Mouse (Mus musculus) neural tube, embryonic 14.5 days (tissue): ENCODE data around the gene Ppp2r5b. TPM values are rescaled to one million over a fixed set of nuclear protein-coding genes. Genes with fewer than 3 reads are reported as not detected.

Experiments used
- ATAC-seq: fragments of 200-750 bp; cut with Nextera tagmentation; 2 replicates; pipeline ENCODE4 v1.8.0; 2017; ENCODE audit warnings: low read depth, mild to moderate bottlenecking, moderate TSS enrichment, moderate library complexity
- H3K27ac ChIP-seq: fragments of 300-500 bp; sonication (generic); 2 replicates; pipeline ENCODE4 v1.5.1; 2014; ENCODE audit warnings: low read depth, mild to moderate bottlenecking, control low read depth, low read length, moderate library complexity, mixed read lengths
- H3K27me3 ChIP-seq: fragments of 300-500 bp; sonication (generic); 2 replicates; pipeline ENCODE4 v1.6.1; 2014; ENCODE audit warnings: low read length; ENCODE audit not compliant: control insufficient read depth, insufficient read depth
- H3K36me3 ChIP-seq: fragments of 300-500 bp; sonication (generic); 2 replicates; pipeline ENCODE4 v1.6.1; 2014; ENCODE audit warnings: low read length, mixed read lengths; ENCODE audit not compliant: control insufficient read depth, insufficient read depth
- H3K4me1 ChIP-seq: fragments of 300-500 bp; sonication (generic); 2 replicates; pipeline ENCODE4 v1.6.1; 2014; ENCODE audit warnings: low read length; ENCODE audit not compliant: control insufficient read depth, insufficient read depth
- H3K4me2 ChIP-seq: fragments of 300-500 bp; sonication (generic); 2 replicates; pipeline ENCODE4 v1.6.1; 2014; ENCODE audit warnings: mild to moderate bottlenecking, low read depth, low read length, control low read depth
- H3K4me3 ChIP-seq: fragments of 300-500 bp; sonication (generic); 2 replicates; pipeline ENCODE4 v1.5.1; 2014; ENCODE audit warnings: low read depth, low read length, control low read depth, mixed read lengths
- H3K9ac ChIP-seq: fragments of 300-500 bp; sonication (generic); replicated peaks from 2 replicates; pipeline ENCODE4 v1.6.1; 2014; ENCODE audit warnings: low read depth, mild to moderate bottlenecking, control low read depth, low read length, mixed read lengths
- H3K9me3 ChIP-seq: fragments of 300-500 bp; sonication (generic); 2 replicates; pipeline ENCODE4 v1.6.1; 2016; ENCODE audit warnings: low read length; ENCODE audit not compliant: control insufficient read depth
- WGBS: fragments of 180-500 bp; shearing (Covaris S2); extraction: QIAGEN DNeasy Blood & Tissue Kit; methylation state at CpG from one replicate; pipeline ENCODE4 v1.1.7; 2014; 5-methylcytosine and 5-hydroxymethylcytosine counted together
- polyA plus RNA-seq: library from polyadenylated mRNA; unstranded; fragments of >200 nt; fragmentation: Nextera tagmentation; extraction: Ambion mirVana; gene quantifications from 2 replicates; pipeline ENCODE4 v1.2.1, GENCODE M21; 2014

The Ppp2r5b gene
- polyA plus RNA-seq, 1 experiment from 2014 or later, result 154 TPM

DNA sequence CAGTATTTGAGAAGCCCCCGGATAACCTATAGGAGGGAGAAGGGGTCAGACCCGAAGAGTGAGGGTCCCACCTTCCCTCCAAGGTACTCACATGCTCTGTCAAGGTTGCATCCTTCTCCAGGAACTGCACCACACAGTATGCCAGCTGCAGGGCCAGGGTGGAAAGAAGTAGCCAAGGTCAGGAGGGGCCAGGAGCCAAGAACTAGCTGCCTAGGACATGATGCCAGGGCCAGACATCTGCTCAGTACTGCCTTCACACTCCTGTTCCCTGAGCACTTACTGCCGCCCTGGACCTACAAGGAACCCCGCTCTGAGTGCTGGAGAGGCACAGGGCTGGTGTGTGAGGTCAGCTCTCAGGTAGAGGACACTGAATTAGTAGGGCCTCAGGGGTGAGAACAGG is 5.3 kb downstream of the Ppp2r5b start:
- peaks cover 10% of the 10 kb centered on the region for H3K4me1 ChIP-seq
- H3K36me3 ChIP-seq, result peaks cover 49% of the 10 kb centered on the region
- no peak for ATAC-seq
- no peak overlapping the region for H3K4me3 ChIP-seq
- WGBS, result 92% methylated on average over 4 of the region's 4 CpGs
- H3K9ac ChIP-seq, result no peak overlapping the region
- H3K27me3 ChIP-seq, result no peaks in the 10 kb centered on the region
- no peak overlapping the region for H3K27ac ChIP-seq
- no peaks in the 10 kb centered on the region for H3K9me3 ChIP-seq
- H3K4me2 ChIP-seq, result no peak overlapping the region

DNA sequence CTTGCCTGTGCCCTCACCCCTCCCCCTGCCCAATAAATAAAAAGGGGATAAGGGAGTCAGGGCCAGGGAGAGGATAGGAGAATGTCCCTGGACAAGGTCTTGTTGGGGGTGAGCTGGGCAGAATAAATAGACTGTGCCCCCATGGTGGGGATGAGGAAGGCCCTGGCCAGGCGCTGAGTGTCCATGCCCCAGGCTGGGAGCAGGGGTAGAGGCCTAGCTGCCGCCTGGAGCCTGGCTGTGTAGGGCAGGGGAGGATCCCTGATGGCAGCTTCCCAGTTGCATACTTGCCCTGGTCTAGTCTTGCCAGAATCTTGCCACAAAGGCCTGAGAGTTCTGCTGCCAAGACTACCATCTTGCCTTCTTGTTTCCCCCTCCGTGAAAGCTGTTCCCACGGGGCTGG is 7.8 kb downstream of the Ppp2r5b start:
- Histone ChIP-seq H3K36me3 (peaks cover 45% of the 10 kb centered on the region), H3K9me3 (no peaks in the 10 kb centered on the region), H3K27me3 (no peaks in the 10 kb centered on the region), H3K9ac (no peak overlapping the region), H3K4me3 (no peak overlapping the region), H3K4me2 (no peak overlapping the region), H3K4me1 (no peaks in the 10 kb centered on the region), H3K27ac (no peak overlapping the region)
- ATAC-seq, result no peak
- WGBS, result 90% methylated on average over 4 of the region's 4 CpGs

DNA sequence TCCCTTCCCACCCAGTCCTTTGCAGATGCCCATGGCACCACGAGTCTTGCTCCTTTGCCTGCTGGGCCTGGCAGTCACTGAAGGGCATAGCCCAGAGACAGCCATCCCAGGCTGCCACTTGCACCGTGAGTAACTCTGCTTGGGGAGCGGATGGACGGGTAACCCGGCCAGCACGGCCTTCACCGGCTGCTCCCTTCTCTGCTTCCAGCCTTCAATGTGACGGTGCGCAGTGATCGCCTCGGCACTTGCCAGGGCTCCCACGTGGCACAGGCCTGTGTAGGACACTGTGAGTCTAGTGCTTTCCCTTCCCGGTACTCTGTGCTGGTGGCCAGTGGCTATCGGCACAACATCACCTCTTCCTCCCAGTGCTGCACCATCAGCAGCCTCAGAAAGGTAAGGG is 8.9 kb downstream of the Ppp2r5b start:
- no peaks in the 10 kb centered on the region for H3K4me1 ChIP-seq
- peaks cover 36% of the 10 kb centered on the region for H3K36me3 ChIP-seq
- no peak overlapping the region for H3K9ac ChIP-seq
- H3K4me2 ChIP-seq, result no peak overlapping the region
- no peaks in the 10 kb centered on the region for H3K27me3 ChIP-seq
- no peak for ATAC-seq
- no peak overlapping the region for H3K27ac ChIP-seq
- WGBS, result 89% methylated on average over 14 of the region's 14 CpGs
- no peak overlapping the region for H3K4me3 ChIP-seq
- no peaks in the 10 kb centered on the region for H3K9me3 ChIP-seq

DNA sequence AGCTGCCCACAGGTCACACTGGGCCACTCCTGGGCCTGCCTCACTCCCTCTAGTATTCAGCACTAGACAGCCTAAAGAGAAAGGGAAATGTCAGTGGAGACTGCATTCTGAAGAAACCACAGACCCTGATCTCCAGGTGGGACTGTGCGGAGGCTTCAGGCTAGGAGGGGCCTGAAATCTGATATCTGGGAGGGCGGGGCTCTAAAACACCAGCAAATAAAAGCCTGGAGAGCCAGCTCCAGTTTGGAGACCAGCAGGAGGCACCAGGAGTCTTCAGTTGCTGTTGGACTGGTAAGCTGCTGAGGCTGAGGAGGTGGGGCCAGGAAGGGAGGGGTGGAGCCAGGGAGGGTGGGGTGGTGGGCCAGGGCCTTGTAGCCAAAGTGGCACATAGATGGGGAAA is 9.5 kb downstream of the Ppp2r5b start, which contains the start of gene Gpha2:
TSS of gene Gpha2 (plus strand) at position 246 of the 400 bp plus-strand sequence.
- 24% methylated on average over 2 of the region's 2 CpGs for WGBS
- Histone ChIP-seq H3K4me1 (no peaks in the 10 kb centered on the region), H3K27ac (no peak within 1 kb of the TSS), H3K9ac (no peak within 1 kb of the TSS), H3K9me3 (no peaks in the 10 kb centered on the region), H3K27me3 (no peaks in the 10 kb centered on the region), H3K4me2 (no peak within 1 kb of the TSS), H3K4me3 (no peak within 1 kb of the TSS), H3K36me3 (peaks cover 34% of the 10 kb centered on the region)
- no peak for ATAC-seq

- H3K9ac ChIP-seq, result no peak overlapping the region
- ATAC-seq, result no peak
- H3K27ac ChIP-seq, result no peak overlapping the region
- H3K27me3 ChIP-seq, result no peaks in the 10 kb centered on the region
- H3K4me2 ChIP-seq, result no peak overlapping the region
- 71% methylated on average over 6 of the region's 6 CpGs for WGBS
- no peaks in the 10 kb centered on the region for H3K4me1 ChIP-seq
- no peaks in the 10 kb centered on the region for H3K36me3 ChIP-seq
- no peak overlapping the region for H3K4me3 ChIP-seq
- H3K9me3 ChIP-seq, result no peaks in the 10 kb centered on the region
Measured at GRCm38 (mm10) chr19:6218606-6219005, 17.1 kb downstream of the Ppp2r5b start.

- no peak overlapping the region for H3K27ac ChIP-seq
- whole genome bisulfite sequencing, result 65% methylated on average over 6 of the region's 6 CpGs
- no peak overlapping the region for H3K4me2 ChIP-seq
- no peaks in the 10 kb centered on the region for H3K9me3 ChIP-seq
- ATAC-seq, result no peak
- no peaks in the 10 kb centered on the region for H3K27me3 ChIP-seq
- H3K9ac ChIP-seq, result no peak overlapping the region
- H3K4me3 ChIP-seq, result no peak overlapping the region
- H3K36me3 ChIP-seq, result no peaks in the 10 kb centered on the region
- H3K4me1 ChIP-seq, result no peaks in the 10 kb centered on the region
Measured at GRCm38 (mm10) chr19:6216046-6216705, 19.5 kb downstream of the Ppp2r5b start.

- 76% methylated on average over 5 of the region's 5 CpGs for WGBS
- Histone ChIP-seq H3K4me2 (no peak overlapping the region), H3K27me3 (no peaks in the 10 kb centered on the region), H3K4me3 (no peak overlapping the region), H3K36me3 (no peaks in the 10 kb centered on the region), H3K27ac (no peak overlapping the region), H3K4me1 (no peaks in the 10 kb centered on the region), H3K9ac (no peak overlapping the region), H3K9me3 (no peaks in the 10 kb centered on the region)
- no peak for ATAC-seq
Measured at GRCm38 (mm10) chr19:6206716-6207115, 29.0 kb downstream of the Ppp2r5b start.

DNA sequence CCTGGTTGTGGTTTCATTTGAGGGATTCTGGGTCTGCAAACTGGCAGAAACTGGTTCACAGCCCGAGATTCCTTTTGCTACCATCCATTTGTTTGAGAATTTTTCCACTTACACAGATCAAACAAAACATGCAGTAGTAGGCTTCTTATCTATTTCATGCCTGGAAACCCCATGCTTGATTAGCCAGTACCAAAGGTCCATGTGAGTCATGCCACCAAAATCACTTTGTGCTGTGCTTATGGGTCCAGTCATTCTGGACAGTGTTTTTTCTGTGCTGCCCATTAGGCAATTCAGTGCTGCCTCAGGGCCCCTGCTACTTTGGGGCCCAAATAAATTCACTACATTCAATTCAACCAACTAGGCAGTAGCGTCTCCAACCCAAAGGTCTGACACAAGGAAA is 31.4 kb downstream of the Ppp2r5b start:
- Histone ChIP-seq H3K36me3 (no peaks in the 10 kb centered on the region), H3K4me2 (no peak overlapping the region), H3K9me3 (no peaks in the 10 kb centered on the region), H3K9ac (no peak overlapping the region), H3K4me1 (no peaks in the 10 kb centered on the region), H3K27me3 (no peaks in the 10 kb centered on the region), H3K27ac (no peak overlapping the region), H3K4me3 (no peak overlapping the region)
- WGBS, result 77% methylated on average over 2 of the region's 2 CpGs
- no peak for ATAC-seq

- Histone ChIP-seq H3K36me3 (no peaks in the 10 kb centered on the region), H3K9ac (no peak within 1 kb of the TSS), H3K9me3 (no peaks in the 10 kb centered on the region), H3K4me2 (no peak within 1 kb of the TSS), H3K4me3 (no peak within 1 kb of the TSS), H3K27ac (no peak within 1 kb of the TSS), H3K4me1 (no peaks in the 10 kb centered on the region), H3K27me3 (no peaks in the 10 kb centered on the region)
- 88% methylated on average over 23 of the region's 23 CpGs for WGBS
- ATAC-seq, result no peak
Measured at GRCm38 (mm10) chr19:6184131-6184530, 51.5 kb downstream of the Ppp2r5b start, which contains the start of gene Majin. TSS of gene Majin (plus strand) at chr19:6184388.
